In genomic region chr11:66911811-66912210, GRCm38 (mm10) we compare ENCODE assay signal across 15 mouse cellular contexts. TPM values are rescaled to one million over a fixed set of nuclear protein-coding genes. Genes with fewer than 3 reads are reported as not detected.
A peak's percentile ranks its signal among the peaks of the same experiment; 100 is the strongest.
DNase-seq lines count a peak whose midpoint lies in the region; ATAC-seq and TF ChIP-seq lines count a peak whose summit lies in the region.
"Had no signal": no experiment of that assay in that cellular context is flagged by ENCODE, and none has a peak within 500 bp of the region (broad histone marks: within the 10 kb centered on the region; RNA-seq: fewer than 3 reads in every experiment).

Pirt (plus strand) TSS chr11:66911981.

- H3K9me3 ChIP-seq in lung, embryonic 14.5 days (ENCODE audit: low read depth, low read length) = no peaks in the 10 kb centered on the region
- no peaks in the 10 kb centered on the region for H3K9me3 ChIP-seq in heart, embryonic 15.5 days (replicated peaks)
- no peaks in the 10 kb centered on the region for H3K9me3 ChIP-seq in neural tube, embryonic 15.5 days (replicated peaks)
- H3K9me3 ChIP-seq: midbrain, embryonic 15.5 days had no signal

- H3K9ac ChIP-seq in lung, embryonic 14.5 days = no peak within 1 kb of the TSS
- peak within 1 kb of the TSS; percentile 31 for H3K9ac ChIP-seq in heart, embryonic 15.5 days
- H3K9ac ChIP-seq in neural tube, embryonic 15.5 days (replicated peaks) = no peak within 1 kb of the TSS
- H3K9ac ChIP-seq: midbrain, embryonic 15.5 days had no signal

- no peak for ATAC-seq in lung, embryonic 14.5 days (ENCODE audit: insufficient read depth)
- no peak for ATAC-seq in heart, embryonic 15.5 days (replicated peaks; ENCODE audit: insufficient number of reproducible peaks, insufficient read depth, low FRiP score, low read depth)
- no peak for ATAC-seq in neural tube, embryonic 15.5 days (ENCODE audit: low FRiP score)
- ATAC-seq: midbrain, embryonic 15.5 days had no signal

- no peaks in the 10 kb centered on the region for H3K27me3 ChIP-seq in lung, embryonic 14.5 days (ENCODE audit: insufficient read depth, low read length)
- peaks cover 13% of the 10 kb centered on the region; the same call in 1 of the 2 replicates for H3K27me3 ChIP-seq in heart, embryonic 15.5 days
- peaks cover 3% of the 10 kb centered on the region; the same call in 1 of the 2 replicates for H3K27me3 ChIP-seq in neural tube, embryonic 15.5 days (replicated peaks)
- H3K27me3 ChIP-seq in kidney, adult 2 months (replicated peaks; ENCODE audit: control insufficient read depth, insufficient read depth, low read length) = no peaks in the 10 kb centered on the region
- H3K27me3 ChIP-seq: midbrain, embryonic 15.5 days had no signal

- H3K4me2 ChIP-seq in lung, embryonic 14.5 days = peak within 1 kb of the TSS; percentile 3; the same call in 1 of the 2 replicates
- peak within 1 kb of the TSS; percentile 56 for H3K4me2 ChIP-seq in heart, embryonic 15.5 days
- H3K4me2 ChIP-seq in neural tube, embryonic 15.5 days = no peak within 1 kb of the TSS
- H3K4me2 ChIP-seq: midbrain, embryonic 15.5 days had no signal

- TF ChIP-seq POLR2A in kidney, adult 2 months (IDR thresholded peaks at IDR 0.05; ENCODE audit: low read depth, low read length) = no peak

- no peaks in the 10 kb centered on the region for H3K4me1 ChIP-seq in lung, embryonic 14.5 days (ENCODE audit: insufficient read depth)
- H3K4me1 ChIP-seq in heart, embryonic 15.5 days (replicated peaks) = peaks cover 38% of the 10 kb centered on the region
- peaks cover 4% of the 10 kb centered on the region; the same call in 1 of the 2 replicates for H3K4me1 ChIP-seq in neural tube, embryonic 15.5 days
- no peaks in the 10 kb centered on the region for H3K4me1 ChIP-seq in kidney, adult 2 months (ENCODE audit: control insufficient read depth, insufficient read depth, low read length)
- H3K4me1 ChIP-seq: midbrain, embryonic 15.5 days had no signal

- no peaks in the 10 kb centered on the region for H3K36me3 ChIP-seq in lung, embryonic 14.5 days (ENCODE audit: insufficient read depth)
- H3K36me3 ChIP-seq in heart, embryonic 15.5 days = no peaks in the 10 kb centered on the region
- H3K36me3 ChIP-seq in neural tube, embryonic 15.5 days = no peaks in the 10 kb centered on the region
- H3K36me3 ChIP-seq in kidney, adult 2 months (ENCODE audit: control insufficient read depth, insufficient read depth, low read length) = no peaks in the 10 kb centered on the region
- H3K36me3 ChIP-seq: midbrain, embryonic 15.5 days had no signal

- DNase-seq in lung, embryonic 14.5 days = peak; percentile 26
- no peak for DNase-seq in lung, adult 18-20 months
- DNase-seq in adrenal gland, postnatal 14 days = peak; percentile 14
- DNase-seq in ovary, postnatal 14 days (ENCODE audit: low spot score) = no peak
- no peak for DNase-seq in kidney, adult 2 months
- no peak for DNase-seq in urinary bladder, postnatal 4 days (ENCODE audit: low spot score in 2 of 2)
- DNase-seq: cerebellum, postnatal 36 days; kidney, adult 18-20 months; lung, postnatal 14 days had no signal

- H3K4me3 ChIP-seq in lung, embryonic 14.5 days (ENCODE audit: low read depth, low read length) = no peak within 1 kb of the TSS
- H3K4me3 ChIP-seq in heart, embryonic 15.5 days = peak within 1 kb of the TSS; percentile 34
- H3K4me3 ChIP-seq in neural tube, embryonic 15.5 days (replicated peaks) = no peak within 1 kb of the TSS
- H3K4me3 ChIP-seq in kidney, adult 2 months (ENCODE audit: insufficient read depth, low read depth, low read length) = no peak within 1 kb of the TSS
- H3K4me3 ChIP-seq: midbrain, embryonic 15.5 days had no signal

- 0 out of 2 replicates have a peak within 1 kb of the TSS, but pooled peaks have one; percentile 2 for H3K27ac ChIP-seq in lung, embryonic 14.5 days (ENCODE audit: low read depth)
- H3K27ac ChIP-seq in heart, embryonic 15.5 days = peak within 1 kb of the TSS; percentile 87
- no peak within 1 kb of the TSS for H3K27ac ChIP-seq in neural tube, embryonic 15.5 days (replicated peaks)
- H3K27ac ChIP-seq in kidney, adult 2 months (ENCODE audit: insufficient read depth, low read depth, low read length) = no peak within 1 kb of the TSS
- H3K27ac ChIP-seq: midbrain, embryonic 15.5 days had no signal

- TF ChIP-seq CTCF in lung, embryonic 14.5 days (IDR thresholded peaks at IDR 0.05; ENCODE audit: low read depth) = no peak
- TF ChIP-seq CTCF in kidney, adult 2 months (conservative IDR thresholded peaks at IDR 0.05; ENCODE audit: insufficient read depth, insufficient read length, low read depth, low read length) = no peak

- WGBS in lung, embryonic 14.5 days = 31% methylated on average over 10 of the region's 10 CpGs
- 30% methylated on average over 10 of the region's 10 CpGs for WGBS in heart, embryonic 15.5 days
- WGBS in neural tube, embryonic 15.5 days = 58% methylated on average over 10 of the region's 10 CpGs
- 53% methylated on average over 10 of the region's 10 CpGs for WGBS in kidney, adult 2 months

RNA-seq across cellular contexts. Expression of gene Pirt, which starts in this region (rescaled TPM):
- polyA plus RNA-seq in lung, embryonic 14.5 days (2014; fragmentation: Nextera tagmentation; extraction: Ambion mirVana) = 0.29 and 0.55 TPM in 2 replicates
- 7.4 and 10.3 TPM in 2 replicates for total RNA-seq in adrenal gland, postnatal 14 days (2021)
- 7.4 and 8.0 TPM in 2 replicates for polyA plus RNA-seq in heart, embryonic 15.5 days (2015; fragmentation: Nextera tagmentation; extraction: Ambion mirVana)
- polyA plus RNA-seq in neural tube, embryonic 15.5 days (2015; fragmentation: Nextera tagmentation; extraction: Ambion mirVana) = 16.0 and 17.2 TPM in 2 replicates
- polyA plus RNA-seq in kidney, adult 2 months (2012; rRNA removed) = 0.29 and 0.55 TPM in 2 replicates
- total RNA-seq: granulocyte monocyte progenitor cell, adult 5-6 weeks had no signal
- polyA plus RNA-seq: spleen, adult 2 months; thymus, postnatal 0 days had no signal

Comparison
In these comparisons a context has a peak if more than half of its experiments do, and no peak if none do; other contexts are left out.
1. Peak in DNase-seq, H3K27ac ChIP-seq and H3K4me2 ChIP-seq in lung, embryonic 14.5 days; RNA of the gene not detected or under 1 TPM.